Mouse (Mus musculus) embryonic facial prominence, embryonic 12.5 days (tissue): Measurements from ENCODE around the gene Tenm2. TPM values are rescaled to one million over a fixed set of nuclear protein-coding genes. Genes with fewer than 3 reads are reported as not detected.

ENCODE experiments used
- ATAC-seq: fragments of 200-750 bp; cut with Nextera tagmentation; 2 replicates; pipeline ENCODE4 v1.8.0; 2017; ENCODE audit not compliant: insufficient number of reproducible peaks, insufficient read depth, low FRiP score, low TSS enrichment
- H3K27ac ChIP-seq: fragments of 300-500 bp; sonication (generic); 2 replicates; pipeline ENCODE4 v1.5.1; 2016; ENCODE audit warnings: mild to moderate bottlenecking
- H3K27me3 ChIP-seq: fragments of 300-500 bp; sonication (generic); 2 replicates; pipeline ENCODE4 v1.6.1; 2016; ENCODE audit warnings: mild to moderate bottlenecking, moderate library complexity
- H3K36me3 ChIP-seq: fragments of 300-500 bp; sonication (generic); 2 replicates; pipeline ENCODE4 v1.6.1; 2016; ENCODE audit warnings: mild to moderate bottlenecking
- H3K4me1 ChIP-seq: fragments of 300-500 bp; sonication (generic); 2 replicates; pipeline ENCODE4 v1.6.1; 2016
- H3K4me2 ChIP-seq: fragments of 300-500 bp; sonication (generic); replicated peaks from 2 replicates; pipeline ENCODE4 v1.6.1; 2016; ENCODE audit warnings: mild to moderate bottlenecking, moderate library complexity
- H3K4me3 ChIP-seq: fragments of 300-500 bp; sonication (generic); 2 replicates; pipeline ENCODE4 v1.5.1; 2016; ENCODE audit warnings: mild to moderate bottlenecking
- H3K9ac ChIP-seq: fragments of 300-500 bp; sonication (generic); 2 replicates; pipeline ENCODE4 v1.6.1; 2016; ENCODE audit warnings: mild to moderate bottlenecking, moderate library complexity
- H3K9me3 ChIP-seq: fragments of 300-500 bp; sonication (generic); 2 replicates; pipeline ENCODE4 v1.6.1; 2016; ENCODE audit warnings: mild to moderate bottlenecking, moderate library complexity
- WGBS: fragments of 180-500 bp; shearing (Covaris S2); methylation state at CpG from one replicate; pipeline ENCODE4 v1.1.7; 2016; 5-methylcytosine and 5-hydroxymethylcytosine counted together
- polyA plus RNA-seq: library from polyadenylated mRNA; unstranded; fragments of >200 nt; fragmentation: Nextera tagmentation; extraction: Ambion mirVana; gene quantifications from 2 replicates; pipeline ENCODE4 v1.2.1, GENCODE M21; 2016

Gene Tenm2
- polyA plus RNA-seq, 1 experiment from 2014 or later: 3.4 TPM

GRCm38 (mm10) chr11:36492274-36492673, 743.5 kb downstream of the Tenm2 start:
- WGBS: 86% methylated on average over 6 of the region's 6 CpGs
- Histone ChIP-seq H3K4me2 (no peak overlapping the region), H3K4me3 (no peak overlapping the region), H3K9ac (no peak overlapping the region), H3K27ac (no peak overlapping the region), H3K36me3 (no peaks in the 10 kb centered on the region), H3K9me3 (no peaks in the 10 kb centered on the region), H3K4me1 (no peaks in the 10 kb centered on the region), H3K27me3 (no peaks in the 10 kb centered on the region)
- no peak for ATAC-seq

DNA sequence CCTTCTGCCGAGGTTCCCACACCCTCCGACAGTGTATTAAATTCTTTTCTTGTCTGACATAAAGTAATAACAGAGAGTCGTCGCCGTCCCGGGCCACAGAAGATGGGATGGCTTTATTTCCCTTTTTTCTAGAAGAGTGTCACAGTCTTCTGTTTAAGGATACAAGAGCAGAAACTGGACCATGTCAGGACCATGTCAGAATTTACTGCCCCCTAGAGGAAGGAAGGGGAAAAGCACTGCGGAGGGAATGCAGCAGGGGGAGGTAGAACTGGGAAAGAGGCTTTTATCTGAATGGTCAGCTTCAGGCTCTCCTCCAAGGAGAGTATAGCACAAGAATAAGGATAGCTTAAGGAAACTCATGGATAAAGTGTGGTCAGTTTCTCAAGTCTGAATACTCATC, 745.7 kb downstream of the Tenm2 start:
- Histone ChIP-seq H3K9me3 (no peaks in the 10 kb centered on the region), H3K36me3 (no peaks in the 10 kb centered on the region), H3K4me3 (no peak overlapping the region), H3K9ac (no peak overlapping the region), H3K4me2 (no peak overlapping the region), H3K4me1 (no peaks in the 10 kb centered on the region), H3K27me3 (no peaks in the 10 kb centered on the region), H3K27ac (no peak overlapping the region)
- no peak for ATAC-seq
- 60% methylated on average over 7 of the region's 7 CpGs for WGBS

DNA sequence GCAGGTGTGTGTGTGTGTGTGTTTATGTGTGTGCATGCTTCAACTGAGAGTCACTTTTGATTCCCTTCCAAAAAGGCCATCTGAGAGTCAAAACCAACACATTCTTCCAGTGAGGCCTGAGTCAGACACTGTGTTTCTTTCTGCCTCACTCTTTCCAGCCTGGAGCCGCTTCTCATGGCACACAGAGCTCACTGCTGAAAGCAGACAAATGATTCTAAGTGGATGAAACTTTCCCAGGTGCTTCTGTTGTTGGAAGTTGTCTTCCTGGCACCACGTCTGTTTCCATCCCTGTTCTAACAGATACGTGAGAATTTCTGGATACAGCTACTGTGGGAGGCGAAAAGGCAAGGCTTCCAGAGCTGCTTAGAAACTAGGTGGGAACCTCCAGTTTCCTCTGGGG, 747.1 kb downstream of the Tenm2 start:
- H3K4me2 ChIP-seq: no peak overlapping the region
- no peaks in the 10 kb centered on the region for H3K27me3 ChIP-seq
- H3K4me3 ChIP-seq: no peak overlapping the region
- ATAC-seq: no peak
- no peaks in the 10 kb centered on the region for H3K36me3 ChIP-seq
- no peak overlapping the region for H3K9ac ChIP-seq
- 71% methylated on average over 4 of the region's 4 CpGs for WGBS
- H3K27ac ChIP-seq: no peak overlapping the region
- H3K4me1 ChIP-seq: no peaks in the 10 kb centered on the region
- no peaks in the 10 kb centered on the region for H3K9me3 ChIP-seq

GRCm38 (mm10) chr11:36486092-36486491, 749.7 kb downstream of the Tenm2 start:
- no peaks in the 10 kb centered on the region for H3K9me3 ChIP-seq
- H3K4me2 ChIP-seq: no peak overlapping the region
- H3K4me3 ChIP-seq: no peak overlapping the region
- no peaks in the 10 kb centered on the region for H3K36me3 ChIP-seq
- H3K9ac ChIP-seq: no peak overlapping the region
- H3K27me3 ChIP-seq: 0 out of 2 replicates have a peak, but pooled peaks cover under 1% of the 10 kb centered on the region
- H3K27ac ChIP-seq: no peak overlapping the region
- ATAC-seq: no peak
- H3K4me1 ChIP-seq: no peaks in the 10 kb centered on the region
- WGBS: 69% methylated on average over 12 of the region's 12 CpGs

- Histone ChIP-seq H3K36me3 (no peaks in the 10 kb centered on the region), H3K9me3 (no peaks in the 10 kb centered on the region), H3K4me3 (no peak overlapping the region), H3K9ac (no peak overlapping the region), H3K4me1 (no peaks in the 10 kb centered on the region), H3K27me3 (0 out of 2 replicates have a peak, but pooled peaks cover 3% of the 10 kb centered on the region), H3K27ac (no peak overlapping the region), H3K4me2 (no peak overlapping the region)
- ATAC-seq: no peak
- 60% methylated on average over 8 of the region's 8 CpGs for WGBS
Observed at GRCm38 (mm10) chr11:36484466-36485069, 751.2 kb downstream of the Tenm2 start.

DNA sequence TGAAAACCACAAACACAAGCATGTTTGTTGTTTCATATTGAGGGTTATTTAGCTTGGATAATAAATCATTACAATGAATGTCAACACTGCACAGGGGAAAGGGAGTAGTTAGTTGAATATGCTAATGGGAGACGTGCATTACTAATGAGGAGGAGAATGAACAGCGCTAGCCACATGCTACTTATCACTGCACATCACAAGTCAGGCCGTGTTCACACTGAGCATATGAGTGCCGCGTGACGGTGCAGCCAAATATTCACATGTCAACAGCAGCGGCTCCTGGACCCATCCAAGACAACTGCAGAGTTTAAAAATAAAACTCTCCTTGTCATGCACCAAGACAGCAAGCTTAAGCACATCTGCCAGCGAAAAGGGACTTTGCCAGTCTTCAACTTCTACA, 753.6 kb downstream of the Tenm2 start:
- Histone ChIP-seq H3K27me3 (0 out of 2 replicates have a peak, but pooled peaks cover 3% of the 10 kb centered on the region), H3K4me2 (no peak overlapping the region), H3K36me3 (no peaks in the 10 kb centered on the region), H3K27ac (no peak overlapping the region), H3K9ac (no peak overlapping the region), H3K9me3 (no peaks in the 10 kb centered on the region), H3K4me3 (no peak overlapping the region), H3K4me1 (no peaks in the 10 kb centered on the region)
- WGBS: 86% methylated on average over 8 of the region's 8 CpGs
- no peak for ATAC-seq

DNA sequence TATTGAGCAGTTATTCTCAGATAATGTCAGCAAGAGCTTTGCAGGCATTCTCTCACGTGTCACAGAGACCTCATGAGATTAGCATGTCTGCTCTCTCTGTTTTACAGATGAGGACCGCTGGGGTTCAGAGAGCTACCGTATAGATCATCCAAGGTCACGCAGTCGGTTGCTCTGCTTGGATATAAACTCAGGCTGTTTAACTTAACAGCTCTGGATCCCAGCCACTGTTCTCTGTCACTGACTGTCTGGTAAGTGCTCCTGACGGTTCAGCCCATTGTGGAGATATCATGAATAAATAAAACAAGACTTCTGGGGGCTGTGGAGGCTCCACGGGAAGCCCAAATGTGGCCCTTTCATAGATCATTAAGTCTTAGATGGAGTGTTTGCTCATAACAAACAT, 754.2 kb downstream of the Tenm2 start:
- ATAC-seq: no peak

DNA sequence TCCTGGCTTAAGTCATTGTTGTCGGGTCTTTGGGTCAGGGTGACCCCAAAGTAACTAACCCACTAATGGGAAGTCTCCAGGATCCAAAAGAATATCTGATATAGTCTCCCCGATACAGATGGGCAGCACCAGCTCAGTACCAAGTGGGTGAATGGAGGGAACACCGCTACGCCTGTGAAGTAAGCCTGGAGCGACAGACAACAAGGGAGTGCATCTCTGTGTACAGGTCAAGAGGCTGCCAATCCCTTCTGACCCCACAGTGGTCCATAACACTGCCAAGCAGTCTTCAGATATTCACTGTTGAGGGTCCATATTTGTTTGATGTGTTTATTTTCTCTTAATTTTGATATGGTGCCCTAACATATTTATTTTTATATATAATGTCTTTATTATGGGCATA, 754.7 kb downstream of the Tenm2 start:
- no peak overlapping the region for H3K4me3 ChIP-seq
- H3K9me3 ChIP-seq: no peaks in the 10 kb centered on the region
- WGBS: 86% methylated on average over 5 of the region's 5 CpGs
- H3K36me3 ChIP-seq: no peaks in the 10 kb centered on the region
- H3K4me2 ChIP-seq: no peak overlapping the region
- 0 out of 2 replicates have a peak, but pooled peaks cover 3% of the 10 kb centered on the region for H3K27me3 ChIP-seq
- H3K27ac ChIP-seq: no peak overlapping the region
- no peaks in the 10 kb centered on the region for H3K4me1 ChIP-seq
- ATAC-seq: no peak
- H3K9ac ChIP-seq: no peak overlapping the region

More for the DNA sequence above, 754.2 kb downstream of the Tenm2 start:
- no peaks in the 10 kb centered on the region for H3K4me1 ChIP-seq
- 0 out of 2 replicates have a peak, but pooled peaks cover 3% of the 10 kb centered on the region for H3K27me3 ChIP-seq
- no peaks in the 10 kb centered on the region for H3K36me3 ChIP-seq
- H3K9ac ChIP-seq: no peak overlapping the region
- 80% methylated on average over 7 of the region's 7 CpGs for WGBS
- H3K4me3 ChIP-seq: no peak overlapping the region
- no peak overlapping the region for H3K27ac ChIP-seq
- H3K4me2 ChIP-seq: no peak overlapping the region
- H3K9me3 ChIP-seq: no peaks in the 10 kb centered on the region

DNA sequence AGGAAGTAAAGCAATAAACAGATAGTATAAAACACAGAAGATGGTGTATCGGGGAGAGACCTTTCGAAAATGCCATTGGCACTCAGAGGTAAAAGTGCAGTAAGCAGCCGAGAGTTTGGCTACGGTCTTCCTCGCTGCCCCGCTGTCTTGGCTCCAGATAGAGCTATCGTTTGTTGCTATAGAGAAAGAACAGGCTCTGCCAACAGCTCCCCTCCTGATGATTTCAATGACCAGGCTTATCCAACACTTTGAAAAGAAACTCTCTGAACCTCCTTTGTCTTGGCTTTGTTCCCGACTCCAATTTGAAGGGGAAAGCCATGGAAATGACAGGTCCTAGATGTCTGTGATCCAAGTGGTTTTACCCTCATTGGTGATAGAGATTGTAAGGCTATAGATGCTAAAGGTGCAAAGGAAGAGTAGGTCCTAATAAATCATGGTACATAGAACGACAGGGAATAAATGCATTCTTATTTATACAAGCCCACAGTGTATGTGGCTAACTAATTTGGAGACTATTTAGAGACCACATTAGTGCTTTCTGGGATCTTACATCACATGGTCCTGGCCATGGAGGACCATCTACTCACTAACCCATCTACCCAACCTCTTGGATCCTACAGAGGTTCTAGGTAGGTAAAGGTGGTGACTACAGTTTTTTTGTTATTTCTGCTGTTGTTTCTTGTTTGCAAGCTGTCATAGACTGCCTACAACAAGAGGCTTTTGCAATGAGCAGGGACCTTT, 765.8 kb downstream of the Tenm2 start:
- H3K4me2 ChIP-seq: no peak overlapping the region
- ATAC-seq: no peak
- WGBS: 80% methylated on average over 9 of the region's 9 CpGs

DNA sequence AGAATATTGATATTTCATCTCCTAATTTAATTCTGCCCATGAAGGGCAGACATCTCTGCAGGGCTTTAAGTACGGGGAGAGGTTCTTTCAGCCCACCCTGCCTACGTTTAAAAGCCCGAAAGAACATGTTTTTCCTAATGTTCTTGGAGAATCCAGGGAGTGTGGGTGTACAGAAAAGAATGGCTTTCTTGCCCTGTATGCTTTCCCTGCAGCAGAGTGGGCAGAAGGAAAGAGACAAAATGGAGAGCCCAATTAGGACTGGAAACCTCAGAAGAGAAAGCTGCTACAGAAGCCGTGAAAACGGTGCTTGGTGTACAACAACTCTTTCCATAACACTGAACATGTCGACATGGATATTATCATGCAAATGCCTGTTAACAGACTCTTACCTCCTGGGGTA, 777.3 kb downstream of the Tenm2 start:
- no peak overlapping the region for H3K9ac ChIP-seq
- H3K4me2 ChIP-seq: no peak overlapping the region
- no peaks in the 10 kb centered on the region for H3K4me1 ChIP-seq
- no peaks in the 10 kb centered on the region for H3K9me3 ChIP-seq
- H3K27ac ChIP-seq: no peak overlapping the region
- no peaks in the 10 kb centered on the region for H3K27me3 ChIP-seq
- 81% methylated on average over 6 of the region's 6 CpGs for WGBS
- H3K36me3 ChIP-seq: no peaks in the 10 kb centered on the region
- H3K4me3 ChIP-seq: no peak overlapping the region
- ATAC-seq: no peak

More for the DNA sequence above, 765.8 kb downstream of the Tenm2 start:
- Histone ChIP-seq H3K27ac (no peak overlapping the region), H3K9ac (no peak overlapping the region), H3K27me3 (no peaks in the 10 kb centered on the region), H3K4me3 (no peak overlapping the region), H3K4me1 (no peaks in the 10 kb centered on the region), H3K9me3 (no peaks in the 10 kb centered on the region), H3K36me3 (no peaks in the 10 kb centered on the region)

DNA sequence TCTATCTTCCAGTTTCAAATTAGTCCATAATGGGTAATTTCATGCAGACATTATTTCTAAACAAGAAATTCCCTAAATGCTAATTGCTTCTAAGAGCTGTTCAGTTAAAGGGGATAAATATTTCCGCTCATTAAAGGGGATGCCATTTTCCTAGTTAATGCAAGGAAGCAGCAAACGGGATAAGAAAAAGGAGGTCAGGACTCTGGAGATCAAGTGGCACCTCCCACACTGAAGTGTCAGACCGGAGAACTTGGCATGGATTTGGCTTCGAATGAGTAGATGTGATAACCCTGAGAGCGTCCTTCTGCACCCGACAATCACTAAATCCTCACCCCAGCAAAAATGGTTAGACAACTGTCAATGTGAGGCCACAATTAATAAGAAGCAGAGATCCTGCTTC, 781.7 kb downstream of the Tenm2 start:
- Histone ChIP-seq H3K4me2 (no peak overlapping the region), H3K9me3 (no peaks in the 10 kb centered on the region), H3K4me3 (no peak overlapping the region), H3K4me1 (no peaks in the 10 kb centered on the region), H3K27me3 (no peaks in the 10 kb centered on the region), H3K9ac (no peak overlapping the region), H3K27ac (no peak overlapping the region), H3K36me3 (no peaks in the 10 kb centered on the region)
- ATAC-seq: no peak
- WGBS: 77% methylated on average over 6 of the region's 6 CpGs

- WGBS: 69% methylated on average over 9 of the region's 9 CpGs
- Histone ChIP-seq H3K4me2 (no peak overlapping the region), H3K9me3 (no peaks in the 10 kb centered on the region), H3K27me3 (no peaks in the 10 kb centered on the region), H3K9ac (no peak overlapping the region), H3K4me1 (no peaks in the 10 kb centered on the region), H3K36me3 (no peaks in the 10 kb centered on the region), H3K27ac (no peak overlapping the region), H3K4me3 (no peak overlapping the region)
- no peak for ATAC-seq
Observed at GRCm38 (mm10) chr11:36452436-36452835, 783.3 kb downstream of the Tenm2 start.
